In genomic region chr4:135962946-135963345, GRCm38 (mm10) we compare ENCODE assay signal across 8 mouse cellular contexts. TPM values are rescaled to one million over a fixed set of nuclear protein-coding genes. Genes with fewer than 3 reads are reported as not detected.
DNase-seq lines count a peak whose midpoint lies in the region; ATAC-seq lines count a peak whose summit lies in the region.

No protein-coding gene starts in this region.

- H3K4me3 ChIP-seq in lung, embryonic 15.5 days, result peak overlapping the region; percentile 89
- peak overlapping the region; percentile 71 for H3K4me3 ChIP-seq in embryonic facial prominence, embryonic 13.5 days
- H3K4me3 ChIP-seq in limb, embryonic 10.5 days, result peak overlapping the region; percentile 70
- H3K4me3 ChIP-seq in neural tube, embryonic 15.5 days (replicated peaks), result peak overlapping the region; percentile 80

- WGBS in lung, embryonic 15.5 days, result 5% methylated on average over 15 of the region's 15 CpGs
- 4% methylated on average over 15 of the region's 15 CpGs for WGBS in embryonic facial prominence, embryonic 13.5 days
- whole genome bisulfite sequencing in limb, embryonic 10.5 days, result 8% methylated on average over 15 of the region's 15 CpGs
- 8% methylated on average over 15 of the region's 15 CpGs for WGBS in neural tube, embryonic 15.5 days

- H3K36me3 ChIP-seq in lung, embryonic 15.5 days, result peaks cover 34% of the 10 kb centered on the region
- H3K36me3 ChIP-seq in embryonic facial prominence, embryonic 13.5 days, result peaks cover 65% of the 10 kb centered on the region
- H3K36me3 ChIP-seq in limb, embryonic 10.5 days, result peaks cover 73% of the 10 kb centered on the region
- H3K36me3 ChIP-seq in neural tube, embryonic 15.5 days, result peaks cover 65% of the 10 kb centered on the region

- peaks cover 17% of the 10 kb centered on the region for H3K4me1 ChIP-seq in lung, embryonic 15.5 days
- H3K4me1 ChIP-seq in embryonic facial prominence, embryonic 13.5 days, result peaks cover 17% of the 10 kb centered on the region
- peaks cover 30% of the 10 kb centered on the region for H3K4me1 ChIP-seq in limb, embryonic 10.5 days
- peaks cover 22% of the 10 kb centered on the region for H3K4me1 ChIP-seq in neural tube, embryonic 15.5 days

- ATAC-seq in lung, embryonic 15.5 days (ENCODE audit: borderline replicate concordance, extremely low read depth, low FRiP score, low TSS enrichment), result peak; percentile 2; the same call in 1 of the 2 replicates
- ATAC-seq in embryonic facial prominence, embryonic 13.5 days (ENCODE audit: insufficient number of reproducible peaks, insufficient read depth, low FRiP score, low TSS enrichment, low read depth), result no peak
- 0 out of 2 replicates have a peak, but pooled peaks have one; percentile 10 for ATAC-seq in neural tube, embryonic 15.5 days (ENCODE audit: low FRiP score)

- no peaks in the 10 kb centered on the region for H3K27me3 ChIP-seq in lung, embryonic 15.5 days
- H3K27me3 ChIP-seq in embryonic facial prominence, embryonic 13.5 days, result no peaks in the 10 kb centered on the region
- peaks cover 5% of the 10 kb centered on the region; the same call in 1 of the 2 replicates for H3K27me3 ChIP-seq in limb, embryonic 10.5 days (ENCODE audit: low read depth, poor library complexity, severe bottlenecking)
- H3K27me3 ChIP-seq in neural tube, embryonic 15.5 days (replicated peaks), result no peaks in the 10 kb centered on the region

- peak overlapping the region; percentile 80 for H3K9ac ChIP-seq in lung, embryonic 15.5 days
- H3K9ac ChIP-seq in embryonic facial prominence, embryonic 13.5 days, result peak overlapping the region; percentile 89
- peak overlapping the region; percentile 87 for H3K9ac ChIP-seq in neural tube, embryonic 15.5 days (replicated peaks)

- H3K9me3 ChIP-seq in lung, embryonic 15.5 days, result no peaks in the 10 kb centered on the region
- no peaks in the 10 kb centered on the region for H3K9me3 ChIP-seq in embryonic facial prominence, embryonic 13.5 days
- no peaks in the 10 kb centered on the region for H3K9me3 ChIP-seq in limb, embryonic 10.5 days (replicated peaks)
- H3K9me3 ChIP-seq in neural tube, embryonic 15.5 days (replicated peaks), result no peaks in the 10 kb centered on the region

- H3K27ac ChIP-seq in lung, embryonic 15.5 days, result peak overlapping the region; percentile 93
- H3K27ac ChIP-seq in embryonic facial prominence, embryonic 13.5 days, result peak overlapping the region; percentile 91
- peak overlapping the region; percentile 90 for H3K27ac ChIP-seq in limb, embryonic 10.5 days
- peak overlapping the region; percentile 93 for H3K27ac ChIP-seq in neural tube, embryonic 15.5 days (replicated peaks)

- H3K4me2 ChIP-seq in lung, embryonic 15.5 days, result peak overlapping the region; percentile 94
- peak overlapping the region; percentile 97 for H3K4me2 ChIP-seq in embryonic facial prominence, embryonic 13.5 days
- H3K4me2 ChIP-seq in neural tube, embryonic 15.5 days, result peak overlapping the region; percentile 91

- DNase-seq in lung, postnatal 36 days, result no peak
- no peak for DNase-seq in limb, embryonic 10.5 days (ENCODE audit: low spot score)
- DNase-seq in ovary, postnatal 36 days (ENCODE audit: low spot score), result no peak
- DNase-seq in urinary bladder, adult 18-20 months (ENCODE audit: low spot score in 2 of 2), result no peak
- no peak for DNase-seq in adrenal gland, postnatal 14 days

RNA-seq across cellular contexts. Expression of gene Gale, which starts 0.6 kb away (rescaled TPM):
- 38.2 and 40.5 TPM in 2 replicates for polyA plus RNA-seq in lung, embryonic 15.5 days (2015; fragmentation: Nextera tagmentation; extraction: Ambion mirVana)
- polyA plus RNA-seq in embryonic facial prominence, embryonic 13.5 days (2015; fragmentation: Nextera tagmentation; extraction: Ambion mirVana), result 34.6 and 38.5 TPM in 2 replicates
- 38.7 and 39.2 TPM in 2 replicates for polyA plus RNA-seq in limb, embryonic 10.5 days (2016; fragmentation: Nextera tagmentation; extraction: Ambion mirVana)
- 47.7 and 53.5 TPM in 2 replicates for polyA plus RNA-seq in neural tube, embryonic 15.5 days (2015; fragmentation: Nextera tagmentation; extraction: Ambion mirVana)
- 16.4 and 16.6 TPM in 2 replicates for total RNA-seq in adrenal gland, postnatal 14 days (2021)

RNA-seq across cellular contexts. Expression of gene Lypla2, which starts 9.5 kb away (rescaled TPM):
- 122 and 124 TPM in 2 replicates for polyA plus RNA-seq in lung, embryonic 15.5 days (2015; fragmentation: Nextera tagmentation; extraction: Ambion mirVana)
- polyA plus RNA-seq in embryonic facial prominence, embryonic 13.5 days (2015; fragmentation: Nextera tagmentation; extraction: Ambion mirVana), result 105 and 117 TPM in 2 replicates
- 199 and 214 TPM in 2 replicates for polyA plus RNA-seq in limb, embryonic 10.5 days (2016; fragmentation: Nextera tagmentation; extraction: Ambion mirVana)
- polyA plus RNA-seq in neural tube, embryonic 15.5 days (2015; fragmentation: Nextera tagmentation; extraction: Ambion mirVana), result 200 and 211 TPM in 2 replicates
- 57.2 and 63.9 TPM in 2 replicates for total RNA-seq in adrenal gland, postnatal 14 days (2021)

RNA-seq across cellular contexts. Expression of gene Hmgcl, which starts 16.7 kb away (rescaled TPM):
- 76.1 TPM in 2 replicates for polyA plus RNA-seq in lung, embryonic 15.5 days (2015; fragmentation: Nextera tagmentation; extraction: Ambion mirVana)
- polyA plus RNA-seq in embryonic facial prominence, embryonic 13.5 days (2015; fragmentation: Nextera tagmentation; extraction: Ambion mirVana), result 80.3 and 82.0 TPM in 2 replicates
- 68.4 and 78.9 TPM in 2 replicates for polyA plus RNA-seq in limb, embryonic 10.5 days (2016; fragmentation: Nextera tagmentation; extraction: Ambion mirVana)
- polyA plus RNA-seq in neural tube, embryonic 15.5 days (2015; fragmentation: Nextera tagmentation; extraction: Ambion mirVana), result 68.2 and 68.9 TPM in 2 replicates
- 64.6 and 76.0 TPM in 2 replicates for total RNA-seq in adrenal gland, postnatal 14 days (2021)

RNA-seq across cellular contexts. Expression of gene Pithd1, which starts 24.1 kb away (rescaled TPM):
- polyA plus RNA-seq in lung, embryonic 15.5 days (2015; fragmentation: Nextera tagmentation; extraction: Ambion mirVana), result 50.1 and 59.7 TPM in 2 replicates
- 59.5 and 59.9 TPM in 2 replicates for polyA plus RNA-seq in embryonic facial prominence, embryonic 13.5 days (2015; fragmentation: Nextera tagmentation; extraction: Ambion mirVana)
- polyA plus RNA-seq in limb, embryonic 10.5 days (2016; fragmentation: Nextera tagmentation; extraction: Ambion mirVana), result 73.2 and 73.6 TPM in 2 replicates
- 71.9 and 94.0 TPM in 2 replicates for polyA plus RNA-seq in neural tube, embryonic 15.5 days (2015; fragmentation: Nextera tagmentation; extraction: Ambion mirVana)
- 27.1 and 33.8 TPM in 2 replicates for total RNA-seq in adrenal gland, postnatal 14 days (2021)

RNA-seq across cellular contexts. Expression of gene Fuca1, which starts 42.4 kb away (rescaled TPM):
- 71.7 and 76.4 TPM in 2 replicates for polyA plus RNA-seq in lung, embryonic 15.5 days (2015; fragmentation: Nextera tagmentation; extraction: Ambion mirVana)
- 66.6 and 75.1 TPM in 2 replicates for polyA plus RNA-seq in embryonic facial prominence, embryonic 13.5 days (2015; fragmentation: Nextera tagmentation; extraction: Ambion mirVana)
- 42.5 and 52.3 TPM in 2 replicates for polyA plus RNA-seq in limb, embryonic 10.5 days (2016; fragmentation: Nextera tagmentation; extraction: Ambion mirVana)
- 68.6 and 71.5 TPM in 2 replicates for polyA plus RNA-seq in neural tube, embryonic 15.5 days (2015; fragmentation: Nextera tagmentation; extraction: Ambion mirVana)
- 90.1 and 94.3 TPM in 2 replicates for total RNA-seq in adrenal gland, postnatal 14 days (2021)
